Mouse (Mus musculus): Measurements from ENCODE around the gene Aplnr.

- TF ChIP-seq POLR2A (IDR thresholded peaks at IDR 0.05; ENCODE audit: borderline replicate concordance, extremely low read depth, insufficient read depth, insufficient read length, poor library complexity, severe bottlenecking) (no peak), CTCF (IDR thresholded peaks at IDR 0.05; ENCODE audit: borderline replicate concordance, extremely low read depth, insufficient read depth, insufficient read length) (no peak)
These were observed 47.0 kb upstream of the Aplnr start for GRCm38 (mm10) chr2:85088716-85089646.
